Mouse (Mus musculus): ENCODE data around the gene Rrp7a. TPM values are rescaled to one million over a fixed set of nuclear protein-coding genes. Genes with fewer than 3 reads are reported as not detected.
A peak's percentile ranks its signal among the peaks of the same experiment; 100 is the strongest.

Rrp7a gene
- polyA plus RNA-seq, 1 experiment: 171 TPM

- Histone ChIP-seq H3ac (ENCODE audit: control insufficient read depth, insufficient read length, low read depth) (no peak overlapping the region), H3K36me3 (ENCODE audit: control insufficient read depth, insufficient read depth) (peaks cover 46% of the 10 kb centered on the region), H3K79me3 (ENCODE audit: low read depth) (no peaks in the 10 kb centered on the region), H3K4me3 (ENCODE audit: insufficient read depth, poor library complexity, severe bottlenecking) (no peak overlapping the region), H3K27me3 (ENCODE audit: control insufficient read depth, insufficient read depth, insufficient read length) (no peaks in the 10 kb centered on the region), H3K79me2 (ENCODE audit: control insufficient read depth, insufficient read depth) (peaks cover 2% of the 10 kb centered on the region)
- TF ChIP-seq USF1 (IDR thresholded peaks at IDR 0.05; ENCODE audit: low read depth) (no peak), FOSL1 (IDR thresholded peaks at IDR 0.05; ENCODE audit: insufficient read depth, low read length, poor library complexity, severe bottlenecking) (no peak), CTCF (IDR thresholded peaks at IDR 0.05; ENCODE audit: control insufficient read depth, insufficient read depth, insufficient read length) (peak; percentile 91)
Measured at GRCm38 (mm10) chr15:83112898-83113297, 9.7 kb downstream of the Rrp7a start.

DNA sequence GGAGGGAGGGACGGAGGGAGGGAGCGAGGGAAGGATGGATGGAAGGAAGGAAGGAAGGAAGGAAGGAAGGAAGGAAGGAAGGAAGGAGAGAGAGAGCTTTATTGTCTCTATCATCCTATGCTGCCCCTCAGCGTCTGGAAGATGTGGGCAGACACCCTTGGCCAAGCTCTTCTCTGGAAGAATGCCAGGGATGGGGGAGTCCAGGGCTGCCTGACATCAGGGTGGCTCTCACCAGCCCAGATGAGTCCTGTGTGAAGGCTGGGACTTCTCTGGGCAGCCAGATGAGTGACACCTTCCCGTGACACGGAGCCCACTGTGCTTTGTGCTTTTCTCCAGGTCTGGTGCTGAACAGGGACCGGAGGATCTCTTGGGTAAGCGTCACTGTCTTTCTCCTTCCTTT is 10.7 kb downstream of the Rrp7a start:
- Histone ChIP-seq H3K36me3 (ENCODE audit: control insufficient read depth, insufficient read depth) (peaks cover 36% of the 10 kb centered on the region), H3ac (ENCODE audit: control insufficient read depth, insufficient read length, low read depth) (no peak overlapping the region), H3K79me3 (ENCODE audit: low read depth) (no peaks in the 10 kb centered on the region), H3K4me3 (ENCODE audit: insufficient read depth, poor library complexity, severe bottlenecking) (no peak overlapping the region), H3K27me3 (ENCODE audit: control insufficient read depth, insufficient read depth, insufficient read length) (no peaks in the 10 kb centered on the region), H3K79me2 (ENCODE audit: control insufficient read depth, insufficient read depth) (no peaks in the 10 kb centered on the region)
- TF ChIP-seq CEBPB (IDR thresholded peaks at IDR 0.05; ENCODE audit: low read depth) (no peak), FOSL1 (IDR thresholded peaks at IDR 0.05; ENCODE audit: insufficient read depth, low read length, poor library complexity, severe bottlenecking) (no peak), CTCF (IDR thresholded peaks at IDR 0.05; ENCODE audit: control insufficient read depth, insufficient read depth, insufficient read length) (no peak), MYOG (IDR thresholded peaks at IDR 0.05; ENCODE audit: control insufficient read depth, extremely low read depth, insufficient read length) (no peak), MYOD1 (IDR thresholded peaks at IDR 0.05; ENCODE audit: control insufficient read depth, insufficient read length, low read depth) (no peak), MAX (IDR thresholded peaks at IDR 0.05) (no peak), USF1 (IDR thresholded peaks at IDR 0.05; ENCODE audit: low read depth) (no peak)

DNA sequence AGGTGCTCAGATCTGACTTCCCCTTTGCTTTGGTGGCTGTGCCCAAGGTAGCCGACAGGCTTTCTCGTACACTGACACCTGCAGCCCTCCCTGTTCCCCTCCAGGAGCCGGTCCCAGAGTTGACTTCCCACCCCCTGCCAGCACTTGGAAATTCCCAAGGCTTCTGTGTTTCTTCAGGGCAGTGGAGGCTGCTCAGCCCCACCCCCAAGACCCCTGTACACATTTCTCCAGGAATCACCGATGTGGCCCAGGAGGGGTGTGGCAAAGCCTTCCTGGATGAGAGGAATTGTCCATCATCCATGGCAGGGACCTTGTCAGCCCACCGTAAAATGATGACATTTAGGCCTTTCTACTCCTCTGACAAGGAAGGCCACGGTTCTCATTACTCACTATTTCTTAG is 11.3 kb downstream of the Rrp7a start:
- Histone ChIP-seq H3ac (ENCODE audit: control insufficient read depth, insufficient read length, low read depth) (no peak overlapping the region), H3K79me2 (ENCODE audit: control insufficient read depth, insufficient read depth) (no peaks in the 10 kb centered on the region), H3K79me3 (ENCODE audit: low read depth) (no peaks in the 10 kb centered on the region), H3K27me3 (ENCODE audit: control insufficient read depth, insufficient read depth, insufficient read length) (no peaks in the 10 kb centered on the region), H3K4me3 (ENCODE audit: insufficient read depth, poor library complexity, severe bottlenecking) (no peak overlapping the region), H3K36me3 (ENCODE audit: control insufficient read depth, insufficient read depth) (peaks cover 34% of the 10 kb centered on the region)
- TF ChIP-seq CTCF (IDR thresholded peaks at IDR 0.05; ENCODE audit: control insufficient read depth, insufficient read depth, insufficient read length) (no peak), FOSL1 (IDR thresholded peaks at IDR 0.05; ENCODE audit: insufficient read depth, low read length, poor library complexity, severe bottlenecking) (no peak), CEBPB (IDR thresholded peaks at IDR 0.05; ENCODE audit: low read depth) (no peak), MAX (IDR thresholded peaks at IDR 0.05) (no peak), USF1 (IDR thresholded peaks at IDR 0.05; ENCODE audit: low read depth) (no peak), MYOD1 (IDR thresholded peaks at IDR 0.05; ENCODE audit: control insufficient read depth, insufficient read length, low read depth) (no peak), MYOG (IDR thresholded peaks at IDR 0.05; ENCODE audit: control insufficient read depth, extremely low read depth, insufficient read length) (no peak)

DNA sequence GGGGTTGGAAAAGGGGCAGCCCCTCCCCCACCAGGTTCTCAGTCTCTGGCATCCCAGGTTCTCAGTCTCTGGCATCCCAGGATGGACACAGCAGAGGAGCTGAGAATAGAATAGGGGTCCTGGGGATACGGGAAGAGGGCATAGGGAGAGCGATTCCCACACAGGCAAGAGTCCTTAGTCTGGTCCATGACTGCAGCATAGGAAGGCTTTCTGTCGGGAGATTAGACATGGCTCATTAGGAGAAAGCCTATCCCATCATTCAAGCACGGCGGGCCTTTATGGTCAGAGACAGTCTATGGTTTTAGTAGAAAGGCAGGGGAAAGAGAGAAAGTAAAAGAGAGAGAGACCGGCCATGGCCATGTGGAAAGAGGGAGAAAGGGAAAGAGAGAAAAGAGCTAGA is 14.8 kb downstream of the Rrp7a start:
- Histone ChIP-seq H3K79me2 (ENCODE audit: control insufficient read depth, insufficient read depth) (no peaks in the 10 kb centered on the region), H3K4me3 (ENCODE audit: insufficient read depth, poor library complexity, severe bottlenecking) (no peak overlapping the region), H3K27me3 (ENCODE audit: control insufficient read depth, insufficient read depth, insufficient read length) (no peaks in the 10 kb centered on the region), H3K79me3 (ENCODE audit: low read depth) (no peaks in the 10 kb centered on the region), H3K36me3 (ENCODE audit: control insufficient read depth, insufficient read depth) (peaks cover 15% of the 10 kb centered on the region), H3ac (ENCODE audit: control insufficient read depth, insufficient read length, low read depth) (no peak overlapping the region)
- TF ChIP-seq MYOD1 (IDR thresholded peaks at IDR 0.05; ENCODE audit: control insufficient read depth, insufficient read length, low read depth): no peak
- TF ChIP-seq MAX (IDR thresholded peaks at IDR 0.05): no peak
- TF ChIP-seq FOSL1 (IDR thresholded peaks at IDR 0.05; ENCODE audit: insufficient read depth, low read length, poor library complexity, severe bottlenecking): no peak
- TF ChIP-seq USF1 (IDR thresholded peaks at IDR 0.05; ENCODE audit: low read depth): no peak
- no peak for TF ChIP-seq CTCF (IDR thresholded peaks at IDR 0.05; ENCODE audit: control insufficient read depth, insufficient read depth, insufficient read length)
- TF ChIP-seq MYOG (IDR thresholded peaks at IDR 0.05; ENCODE audit: control insufficient read depth, extremely low read depth, insufficient read length): no peak
- TF ChIP-seq CEBPB (IDR thresholded peaks at IDR 0.05; ENCODE audit: low read depth): no peak

- H3K79me2 ChIP-seq (ENCODE audit: control insufficient read depth, insufficient read depth): no peaks in the 10 kb centered on the region
- H3K4me3 ChIP-seq (ENCODE audit: insufficient read depth, poor library complexity, severe bottlenecking): no peak overlapping the region
- peaks cover 15% of the 10 kb centered on the region for H3K36me3 ChIP-seq (ENCODE audit: control insufficient read depth, insufficient read depth)
- no peak for TF ChIP-seq CTCF (IDR thresholded peaks at IDR 0.05; ENCODE audit: control insufficient read depth, insufficient read depth, insufficient read length)
- no peak for TF ChIP-seq CEBPB (IDR thresholded peaks at IDR 0.05; ENCODE audit: low read depth)
- TF ChIP-seq FOSL1 (IDR thresholded peaks at IDR 0.05; ENCODE audit: insufficient read depth, low read length, poor library complexity, severe bottlenecking): no peak
- no peak for TF ChIP-seq MYOD1 (IDR thresholded peaks at IDR 0.05; ENCODE audit: control insufficient read depth, insufficient read length, low read depth)
- no peak for TF ChIP-seq MAX (IDR thresholded peaks at IDR 0.05)
- no peak for TF ChIP-seq USF1 (IDR thresholded peaks at IDR 0.05; ENCODE audit: low read depth)
- TF ChIP-seq MYOG (IDR thresholded peaks at IDR 0.05; ENCODE audit: control insufficient read depth, extremely low read depth, insufficient read length): no peak
- H3K27me3 ChIP-seq (ENCODE audit: control insufficient read depth, insufficient read depth, insufficient read length): no peaks in the 10 kb centered on the region
- H3K79me3 ChIP-seq (ENCODE audit: low read depth): no peaks in the 10 kb centered on the region
- H3ac ChIP-seq (ENCODE audit: control insufficient read depth, insufficient read length, low read depth): no peak overlapping the region
Measured at GRCm38 (mm10) chr15:83106426-83106825, 16.2 kb downstream of the Rrp7a start.

GRCm38 (mm10) chr15:83103111-83103510 is 19.5 kb downstream of the Rrp7a start:
- no peak overlapping the region for H3ac ChIP-seq (ENCODE audit: control insufficient read depth, insufficient read length, low read depth)
- no peak overlapping the region for H3K4me3 ChIP-seq (ENCODE audit: insufficient read depth, poor library complexity, severe bottlenecking)
- no peaks in the 10 kb centered on the region for H3K27me3 ChIP-seq (ENCODE audit: control insufficient read depth, insufficient read depth, insufficient read length)
- H3K79me2 ChIP-seq (ENCODE audit: control insufficient read depth, insufficient read depth): no peaks in the 10 kb centered on the region
- TF ChIP-seq CEBPB (IDR thresholded peaks at IDR 0.05; ENCODE audit: low read depth) (no peak), CTCF (IDR thresholded peaks at IDR 0.05; ENCODE audit: control insufficient read depth, insufficient read depth, insufficient read length) (no peak), MYOG (IDR thresholded peaks at IDR 0.05; ENCODE audit: control insufficient read depth, extremely low read depth, insufficient read length) (no peak), FOSL1 (IDR thresholded peaks at IDR 0.05; ENCODE audit: insufficient read depth, low read length, poor library complexity, severe bottlenecking) (no peak), USF1 (IDR thresholded peaks at IDR 0.05; ENCODE audit: low read depth) (no peak), MYOD1 (IDR thresholded peaks at IDR 0.05; ENCODE audit: control insufficient read depth, insufficient read length, low read depth) (no peak), MAX (IDR thresholded peaks at IDR 0.05) (no peak)
- peaks cover 9% of the 10 kb centered on the region for H3K36me3 ChIP-seq (ENCODE audit: control insufficient read depth, insufficient read depth)
- H3K79me3 ChIP-seq (ENCODE audit: low read depth): no peaks in the 10 kb centered on the region
